Mouse (Mus musculus) gastrocnemius, postnatal 10 days (tissue): Measurements from ENCODE around the gene Lrrc8b. TPM values are rescaled to one million over a fixed set of nuclear protein-coding genes. Genes with fewer than 3 reads are reported as not detected.

Experiments
- DNase-seq: peaks from one replicate; pipeline ENCODE4 v3.0.0; 2021; ENCODE audit warnings: mixed read lengths
- total RNA-seq, 2 experiments: library from RNA; stranded (reverse); gene quantifications; 2 replicates each; pipeline ENCODE4 v1.2.3; 2021

Lrrc8b gene
- total RNA-seq, 2 experiments from 2014 or later: 6.9 to 7.0 TPM

DNA sequence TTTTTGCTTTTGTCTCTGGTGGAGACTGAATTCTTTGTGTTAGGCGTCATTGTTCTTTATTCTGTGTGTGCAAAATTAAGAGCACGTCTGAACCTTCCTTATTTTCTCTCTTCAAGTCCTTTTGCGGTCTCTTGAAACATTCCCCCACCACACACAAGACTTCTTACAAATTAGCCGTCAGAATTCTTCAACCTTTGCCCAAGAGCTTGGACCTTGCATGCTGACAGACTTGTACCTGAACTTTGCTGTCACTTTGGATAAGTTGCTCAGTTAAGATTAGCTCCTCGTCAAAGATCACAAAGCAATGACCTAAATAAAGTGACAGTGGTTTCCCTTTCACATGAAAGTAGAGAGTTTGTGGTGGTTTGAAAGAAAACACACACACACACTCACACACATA, 3.3 kb downstream of the Lrrc8b start:
- no peak for DNase-seq

DNA sequence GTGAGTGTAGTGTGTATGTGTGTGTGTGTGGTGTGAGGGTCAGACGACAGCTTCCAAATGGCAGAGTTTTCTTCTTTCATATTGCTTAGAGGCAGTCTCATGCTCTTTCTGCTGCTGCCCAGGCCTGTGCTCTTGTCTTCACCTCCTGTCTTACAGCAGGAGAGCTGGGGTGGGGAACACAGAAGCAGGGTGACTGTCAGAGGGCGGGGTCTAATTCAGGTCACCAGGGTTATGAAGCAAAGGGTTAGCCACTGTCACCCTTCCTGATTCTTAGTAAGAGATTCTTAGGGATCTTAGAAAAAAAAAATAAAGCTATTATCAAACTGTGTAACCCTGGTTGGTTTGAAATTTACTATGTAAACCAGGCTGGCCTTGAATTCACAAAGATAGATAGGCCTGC, 10.0 kb downstream of the Lrrc8b start:
- DNase-seq: no peak

DNA sequence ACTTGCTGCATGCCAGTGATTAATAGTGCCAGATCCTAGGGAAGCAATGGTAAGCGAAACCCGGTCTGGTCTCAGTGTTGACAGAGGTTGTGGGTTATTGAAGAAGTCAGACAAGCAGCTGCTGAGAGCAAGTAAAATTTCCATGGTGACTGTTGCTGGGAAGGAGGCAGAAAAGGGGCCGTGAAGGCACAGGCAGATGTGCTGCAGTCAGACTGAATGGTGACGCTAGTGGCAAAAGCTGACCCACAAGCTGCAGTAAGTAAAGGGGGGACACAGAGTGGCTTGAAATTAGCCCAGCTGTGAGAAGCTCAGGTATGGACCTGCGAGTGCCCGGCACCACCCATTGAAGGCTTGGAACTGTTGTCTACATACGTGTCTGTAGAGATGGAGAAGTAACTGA, 11.8 kb downstream of the Lrrc8b start:
- no peak for DNase-seq

DNA sequence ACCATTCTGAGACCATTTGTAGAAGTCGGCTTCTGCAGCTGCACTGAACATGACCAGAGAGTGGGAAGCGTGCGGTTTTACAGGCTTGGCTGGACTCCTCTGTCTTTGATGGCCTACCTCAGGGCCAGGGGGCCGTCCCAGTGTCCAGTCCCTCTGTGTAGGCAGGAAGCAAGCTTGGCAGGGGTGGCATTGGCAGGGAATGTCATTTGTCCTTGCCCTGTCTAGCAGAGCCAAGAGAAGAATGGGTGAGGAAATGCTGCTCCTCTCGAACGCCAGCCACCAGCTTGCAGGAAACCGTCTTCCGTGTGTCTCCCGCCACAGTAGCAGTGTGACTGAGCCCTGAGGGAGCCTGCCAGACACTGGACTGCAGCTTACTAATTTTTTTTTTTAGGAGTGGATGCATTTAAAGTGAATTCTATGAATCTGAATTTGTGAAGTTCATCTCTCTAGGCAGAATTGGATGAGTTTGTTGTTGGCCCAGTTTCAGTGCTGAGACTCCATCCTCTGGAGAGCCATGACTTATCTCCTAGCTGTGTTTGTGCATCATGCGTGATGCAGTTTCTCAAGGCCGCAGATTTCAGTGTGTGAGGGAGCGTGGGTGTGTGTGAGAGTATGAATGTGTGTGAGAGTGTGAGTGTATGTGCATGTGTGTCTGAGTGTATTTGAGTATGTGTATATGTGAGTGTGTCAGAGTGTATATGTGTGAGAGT, 12.8 kb downstream of the Lrrc8b start:
- DNase-seq: peak; percentile 18

DNA sequence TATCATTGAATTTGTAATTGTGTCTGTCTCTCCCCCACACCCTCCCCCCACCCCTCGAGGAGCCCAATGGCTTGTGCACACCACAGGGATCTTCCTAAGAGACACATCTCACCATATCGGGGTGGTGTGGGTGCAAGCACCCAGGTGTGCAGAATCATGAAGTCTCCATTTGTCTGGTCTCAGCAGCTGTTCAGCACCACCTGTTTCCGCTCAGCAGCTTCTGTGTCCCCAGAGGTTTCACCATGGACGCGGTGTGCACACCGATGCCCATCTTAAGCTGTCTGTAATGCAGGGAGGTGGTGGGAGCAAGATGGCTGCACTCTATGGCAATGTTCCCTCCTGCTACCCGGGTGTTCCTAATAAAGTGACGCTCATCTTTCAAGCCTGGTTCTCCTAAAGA, 14.6 kb downstream of the Lrrc8b start:
- no peak for DNase-seq

DNA sequence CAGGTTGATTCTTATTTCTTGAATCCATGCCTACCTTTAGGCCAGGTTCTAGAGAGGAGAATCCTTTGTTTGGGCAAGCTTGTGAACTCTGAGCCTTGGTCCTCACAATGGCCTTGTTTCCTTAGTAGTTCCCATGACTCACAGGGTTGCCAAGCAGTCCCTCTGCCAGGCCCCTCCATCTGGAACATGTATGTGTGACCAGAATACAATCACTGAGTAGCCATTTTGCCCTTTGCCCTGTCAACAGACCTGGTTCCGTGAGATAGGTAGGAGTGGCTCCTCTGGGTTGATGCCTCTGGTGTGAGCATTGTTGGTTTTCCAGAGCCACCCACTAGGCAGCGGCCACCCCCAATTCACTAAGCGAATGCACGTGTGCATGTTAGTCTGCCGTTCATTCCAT, 24.0 kb downstream of the Lrrc8b start:
- DNase-seq: no peak

DNA sequence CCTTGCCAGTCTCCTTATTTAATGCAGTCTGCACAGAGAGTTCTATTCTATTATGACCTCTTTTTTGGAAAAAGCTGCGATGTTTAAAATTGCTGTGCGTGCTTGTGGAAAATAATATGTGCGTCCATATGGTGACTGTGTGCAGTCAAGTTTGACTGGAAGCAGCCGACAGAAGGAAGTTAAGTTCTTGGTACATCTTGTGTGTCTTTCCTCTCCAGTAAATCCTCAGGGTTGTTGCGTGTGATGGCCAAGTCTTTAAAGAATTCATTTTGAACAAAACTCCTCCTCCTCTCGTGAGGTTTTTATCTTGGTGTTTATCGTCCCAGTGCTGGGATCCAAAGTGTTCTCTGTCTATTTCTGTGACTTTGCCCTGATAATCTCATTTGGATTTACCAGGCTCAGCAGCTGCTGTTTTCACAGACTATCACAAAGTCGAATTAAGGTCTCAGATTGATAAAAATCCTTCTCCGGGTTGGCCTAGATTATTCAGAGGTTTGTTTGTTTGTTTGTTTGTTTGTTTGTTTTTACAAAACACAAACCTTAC, 25.5 kb downstream of the Lrrc8b start:
- no peak for DNase-seq

DNA sequence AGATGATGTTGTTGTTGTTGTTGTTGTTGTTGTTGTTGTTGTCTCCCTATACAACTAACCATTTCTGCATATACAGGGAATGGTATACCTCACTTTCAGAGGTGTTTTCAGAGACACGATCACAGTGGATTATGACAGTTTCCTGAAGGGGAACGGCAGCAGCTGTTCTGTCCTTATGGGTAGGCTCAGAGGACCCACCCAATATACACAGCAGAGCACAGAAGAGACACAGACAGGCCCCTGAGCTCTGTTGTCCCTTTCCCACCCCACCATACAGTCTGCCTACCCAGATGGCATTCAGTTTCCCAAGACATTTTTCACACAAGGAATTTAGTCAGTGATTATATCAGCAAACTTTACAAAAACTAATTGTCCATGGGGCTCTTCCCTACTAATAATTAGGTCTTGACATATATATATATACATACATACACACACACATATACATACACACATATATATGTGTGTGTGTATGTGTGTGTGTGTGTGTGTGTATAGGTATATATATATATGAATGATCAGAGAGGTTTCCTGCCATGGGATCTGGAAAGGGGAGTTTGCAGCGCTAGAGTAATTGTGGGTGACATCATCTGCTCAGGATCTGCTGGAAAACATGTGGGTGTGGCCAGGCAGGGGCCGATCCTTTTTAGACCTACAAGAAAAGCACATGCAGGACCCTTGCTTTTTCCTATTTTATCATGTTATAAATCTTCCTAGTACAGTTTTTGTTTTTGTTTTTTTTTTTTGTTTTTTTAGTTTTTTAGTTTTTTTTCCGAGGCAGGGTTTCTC, 26.8 kb downstream of the Lrrc8b start:
- no peak for DNase-seq

DNA sequence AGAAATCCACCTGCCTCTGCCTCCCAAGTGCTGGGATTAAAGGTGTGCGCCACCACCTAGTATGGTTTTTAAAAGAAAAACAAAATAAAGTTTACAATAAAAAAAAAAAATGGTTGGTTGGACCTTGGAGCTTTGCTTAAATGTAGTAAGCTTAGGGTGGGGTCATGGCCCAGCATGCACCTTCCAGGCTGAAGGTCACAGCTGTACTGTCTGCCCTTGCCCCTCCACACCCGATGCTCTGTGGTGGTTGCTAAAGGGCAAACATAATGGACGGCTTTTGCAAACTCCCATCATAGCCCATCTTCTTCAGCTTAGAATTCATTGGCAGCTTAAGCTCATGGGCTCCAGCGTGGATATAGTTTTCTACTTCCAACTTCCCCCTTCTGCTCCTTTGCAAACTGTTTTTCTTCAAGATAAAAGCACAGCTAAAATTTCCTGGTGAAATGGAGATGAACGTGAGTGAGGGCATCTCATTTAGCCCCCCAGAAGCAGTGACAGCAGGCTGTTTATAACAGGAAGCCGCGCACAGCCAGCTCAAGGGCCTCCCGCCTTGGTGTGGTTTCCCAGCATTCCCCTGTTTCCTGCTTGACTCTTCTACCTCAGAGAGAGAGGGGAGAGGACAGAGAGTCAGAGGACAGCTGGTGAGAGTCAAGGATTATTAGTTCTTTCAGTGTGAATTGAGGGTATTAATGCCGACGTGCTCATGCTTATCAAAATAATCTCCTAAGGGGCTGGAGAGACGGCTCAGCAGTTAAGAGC, 27.7 kb downstream of the Lrrc8b start:
- no peak for DNase-seq

DNA sequence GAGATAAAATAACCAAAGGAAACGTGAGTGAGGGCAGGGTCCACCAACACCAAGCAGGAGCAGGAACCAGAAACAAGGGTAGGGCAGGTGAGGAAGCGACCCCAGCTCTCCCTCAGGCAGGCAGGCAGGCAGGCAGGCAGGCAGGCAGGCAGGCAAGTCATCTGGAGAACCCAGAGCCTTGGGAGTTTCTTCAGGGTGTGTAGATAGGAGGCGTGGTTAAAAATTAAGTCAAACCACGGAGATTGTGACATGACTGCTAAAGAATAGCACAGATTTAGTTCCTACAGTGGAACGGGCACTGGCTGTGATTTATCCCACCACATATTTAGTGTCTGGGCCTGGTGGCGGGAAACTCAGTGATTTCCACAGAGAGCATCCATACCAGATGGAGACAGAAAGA, 30.1 kb downstream of the Lrrc8b start:
- DNase-seq: no peak

DNA sequence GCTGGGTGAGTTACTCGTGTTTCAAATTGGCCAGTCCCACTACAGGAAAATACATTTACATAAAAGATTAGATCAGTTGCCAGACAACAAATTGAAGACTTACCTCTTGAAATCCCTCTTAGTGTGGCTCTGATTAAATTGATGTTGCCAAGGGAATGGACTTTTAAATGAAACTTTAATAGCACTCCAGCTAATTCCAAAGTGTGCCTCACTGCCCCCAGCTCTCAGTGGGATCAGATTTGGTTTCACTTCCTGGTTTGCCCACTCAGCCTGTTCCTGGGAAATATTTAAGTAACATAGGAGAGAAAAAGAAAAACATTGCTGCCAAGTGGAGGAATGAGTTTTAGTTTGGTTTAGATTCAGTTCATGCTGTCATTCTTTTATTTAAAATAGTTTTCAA, 38.5 kb downstream of the Lrrc8b start:
- DNase-seq: no peak

DNA sequence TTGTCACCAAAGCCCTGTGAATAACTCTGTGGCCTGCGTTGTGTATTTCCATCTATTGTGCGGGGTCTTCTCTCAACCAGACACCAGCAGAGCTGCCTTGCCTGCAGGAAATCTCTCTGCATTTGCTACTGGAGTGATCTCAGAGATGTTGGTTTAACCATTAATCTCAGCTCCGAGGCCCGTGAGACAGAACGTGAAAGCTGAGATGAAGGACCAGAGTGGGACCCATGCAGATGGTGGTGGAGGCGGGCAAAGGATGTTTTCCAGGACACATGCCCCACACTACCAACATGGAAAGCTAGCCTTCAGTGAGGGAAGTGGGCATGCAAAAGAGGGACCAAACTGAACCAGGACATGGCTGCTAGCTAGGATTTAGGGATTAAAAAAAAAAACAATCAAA, 43.5 kb downstream of the Lrrc8b start:
- no peak for DNase-seq

DNA sequence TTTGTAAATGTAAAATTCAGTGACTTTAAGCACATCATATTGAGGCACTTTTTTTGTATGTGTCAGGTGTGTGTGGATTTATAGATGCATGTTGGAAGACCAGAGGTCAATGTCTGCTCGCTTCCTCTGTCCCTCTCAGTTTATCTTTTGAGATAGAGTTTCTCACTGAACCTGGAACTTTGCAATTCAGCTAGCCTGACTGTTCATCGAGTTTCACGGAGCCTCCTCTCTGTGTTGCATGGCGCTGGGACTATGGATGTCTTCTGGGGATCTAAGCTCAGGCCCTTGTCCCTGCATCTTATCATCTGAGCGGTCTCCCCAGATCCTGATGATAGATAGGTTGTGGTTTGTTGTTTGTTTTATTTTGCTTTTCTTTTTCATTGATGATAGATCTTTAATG, 45.0 kb downstream of the Lrrc8b start:
- no peak for DNase-seq

DNA sequence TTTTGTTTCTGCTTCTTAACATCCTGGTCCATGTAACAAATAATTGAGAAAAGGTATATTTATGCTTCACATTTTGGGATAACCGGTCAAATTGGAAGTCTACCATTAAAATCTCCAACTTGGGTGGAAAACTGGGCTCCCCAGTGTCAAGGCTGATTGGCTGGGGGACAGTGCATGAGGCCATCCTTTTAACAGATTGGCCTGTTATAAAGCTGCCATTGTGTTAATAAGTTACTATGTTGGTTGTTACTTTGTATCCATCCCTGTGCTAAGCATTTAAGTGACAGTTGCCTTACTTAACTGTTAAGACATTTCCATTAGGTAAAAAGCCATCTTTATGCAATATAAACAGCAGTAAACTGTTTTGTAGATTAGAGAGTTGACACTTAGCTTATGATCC, 45.5 kb downstream of the Lrrc8b start:
- no peak for DNase-seq

DNA sequence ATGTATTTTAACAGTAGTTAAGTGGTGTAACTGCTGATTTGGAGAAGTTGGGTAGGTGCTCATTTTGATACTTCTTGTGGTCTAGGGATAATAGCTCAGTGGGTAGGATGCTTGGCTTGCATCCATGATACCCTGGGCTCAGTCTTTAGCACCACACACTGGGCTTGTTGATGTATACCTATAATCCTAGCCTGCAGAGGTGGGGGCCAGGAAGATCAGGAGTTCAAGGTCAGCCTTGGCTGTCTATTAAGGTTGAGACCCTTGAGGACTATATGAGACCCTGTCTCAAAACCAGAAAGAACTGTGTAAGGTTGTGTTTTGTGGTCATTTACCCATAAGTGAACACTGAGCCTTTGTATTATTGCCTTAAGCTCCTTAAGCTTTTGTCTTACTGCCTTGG, 49.1 kb downstream of the Lrrc8b start:
- DNase-seq: no peak

DNA sequence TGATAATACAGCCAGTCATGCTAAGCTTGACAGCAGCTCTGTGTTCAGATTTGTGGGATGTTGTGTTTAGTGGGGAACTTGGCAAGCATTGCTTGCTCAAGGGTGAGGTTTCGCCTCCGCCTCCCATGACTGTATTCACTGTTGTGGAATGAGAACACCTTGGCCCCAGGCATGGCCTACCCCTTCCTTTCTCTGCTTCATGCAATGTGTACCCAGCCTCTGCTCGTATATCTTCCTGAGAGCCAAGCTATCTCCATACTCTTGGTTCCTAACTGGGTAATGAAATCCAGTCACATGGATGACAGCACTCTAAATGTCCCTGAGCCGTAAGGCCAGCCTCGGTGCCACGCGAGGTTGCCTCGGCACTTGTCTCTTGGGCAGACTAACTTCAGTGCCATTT, 50.0 kb downstream of the Lrrc8b start:
- DNase-seq: no peak

DNA sequence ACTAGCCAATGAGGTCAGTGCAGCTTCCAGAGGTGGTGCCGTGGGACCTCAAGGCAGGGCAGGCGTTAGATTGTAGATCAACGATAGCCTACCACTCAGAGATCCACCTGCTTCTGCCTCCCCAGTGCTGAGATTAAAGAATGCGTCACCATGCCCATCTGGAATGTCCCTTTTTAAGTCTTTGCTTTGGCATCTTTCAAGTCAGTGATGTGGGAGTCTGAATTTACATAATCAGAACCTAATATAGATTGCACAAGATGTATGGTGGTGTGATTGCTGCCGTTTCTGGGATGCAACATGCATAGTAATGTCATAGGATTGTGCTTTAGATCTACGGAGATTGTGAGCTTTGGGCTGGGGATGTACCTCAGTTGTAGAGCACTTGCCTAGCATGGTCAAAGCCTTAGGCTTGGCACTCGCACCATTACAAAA, 50.9 kb downstream of the Lrrc8b start:
- DNase-seq: no peak

DNA sequence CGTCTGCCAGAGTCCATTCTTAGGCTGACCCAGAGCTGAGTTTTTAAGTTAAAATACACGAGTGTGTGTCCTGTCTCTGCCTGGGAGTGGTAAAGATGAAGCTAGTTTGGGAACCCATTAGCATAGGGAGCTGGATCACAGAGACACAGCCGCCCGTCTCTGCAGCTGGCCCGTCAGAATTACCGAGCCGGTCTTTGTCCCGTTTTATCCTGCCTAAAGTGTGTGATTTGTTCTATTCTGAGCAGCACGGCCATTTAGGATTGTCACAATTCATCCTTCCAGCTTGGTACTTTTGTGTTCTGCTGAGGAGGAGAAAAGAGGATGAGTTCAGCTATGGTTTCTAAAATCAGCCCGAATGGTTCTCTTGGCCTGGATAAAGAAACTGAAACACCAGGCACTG, 51.7 kb downstream of the Lrrc8b start:
- DNase-seq: no peak

DNA sequence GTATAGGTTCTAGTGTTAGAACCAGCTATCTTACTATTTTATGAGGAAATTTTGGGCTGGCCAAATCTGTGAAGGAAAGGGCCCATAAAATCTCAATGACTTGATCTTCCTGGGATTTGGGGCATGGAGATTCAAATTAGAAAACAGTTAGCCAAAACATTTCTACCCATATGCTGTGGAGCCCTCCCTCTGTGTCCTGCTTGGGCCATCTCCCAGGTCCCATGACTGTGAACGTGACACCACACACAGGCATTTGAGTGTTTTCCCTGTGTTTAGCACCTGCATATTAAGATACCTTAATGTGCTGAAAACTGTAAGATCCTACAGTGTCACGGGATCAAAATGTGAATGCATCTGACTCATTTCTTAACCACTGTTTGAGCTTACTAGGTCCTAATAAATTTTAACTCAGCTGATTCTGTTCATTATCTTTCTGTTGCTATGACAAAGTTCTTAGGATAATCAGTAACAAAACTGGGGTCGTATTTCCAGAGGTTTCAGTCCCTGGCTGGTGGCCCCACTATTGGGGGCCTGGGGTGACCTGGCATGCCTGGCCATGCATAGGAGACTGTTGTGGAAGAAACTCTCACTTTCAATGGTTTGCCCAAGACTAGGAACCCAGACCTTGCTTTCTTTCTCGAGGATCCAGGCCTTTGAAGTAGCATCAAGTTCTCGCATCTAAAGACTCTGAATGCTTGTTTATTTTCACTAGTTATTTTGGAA, 57.6 kb downstream of the Lrrc8b start:
- DNase-seq: no peak

DNA sequence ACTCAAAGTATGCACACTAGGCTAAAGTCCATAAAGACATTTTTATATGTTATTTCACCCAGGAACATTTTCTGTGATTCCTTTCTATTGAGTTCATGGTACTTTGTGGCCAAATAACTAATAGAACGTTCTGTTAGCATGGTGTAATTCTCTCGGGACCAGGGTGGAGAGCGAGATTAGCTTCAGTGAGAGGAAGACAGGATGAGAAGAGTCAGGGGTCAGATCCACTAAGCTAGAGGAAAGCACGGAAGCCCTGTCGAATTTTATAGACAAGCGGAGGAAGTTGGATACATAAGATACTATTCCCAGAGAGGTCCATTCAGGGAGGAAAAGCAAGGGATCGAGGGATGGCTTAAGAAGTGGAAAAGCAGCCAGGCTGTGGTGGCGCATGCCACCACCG, 62.0 kb downstream of the Lrrc8b start:
- no peak for DNase-seq

DNA sequence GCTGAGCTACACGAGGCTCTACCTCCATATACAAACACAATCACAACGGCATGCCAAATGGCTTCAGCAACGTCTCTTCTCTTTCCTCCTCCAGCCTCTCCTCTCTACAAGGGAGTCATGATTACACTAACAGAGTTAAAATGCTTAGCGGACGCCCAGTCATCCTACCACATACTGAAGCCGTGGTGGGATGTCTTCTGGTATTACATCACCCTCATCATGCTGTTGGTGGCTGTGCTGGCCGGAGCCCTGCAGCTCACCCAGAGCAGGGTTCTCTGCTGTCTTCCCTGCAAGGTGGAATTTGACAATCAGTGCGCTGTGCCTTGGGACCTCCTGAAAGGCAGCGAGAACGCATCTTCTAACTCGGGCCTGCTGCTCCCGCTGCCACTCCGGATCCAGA, 64.1 kb downstream of the Lrrc8b start:
- no peak for DNase-seq

DNA sequence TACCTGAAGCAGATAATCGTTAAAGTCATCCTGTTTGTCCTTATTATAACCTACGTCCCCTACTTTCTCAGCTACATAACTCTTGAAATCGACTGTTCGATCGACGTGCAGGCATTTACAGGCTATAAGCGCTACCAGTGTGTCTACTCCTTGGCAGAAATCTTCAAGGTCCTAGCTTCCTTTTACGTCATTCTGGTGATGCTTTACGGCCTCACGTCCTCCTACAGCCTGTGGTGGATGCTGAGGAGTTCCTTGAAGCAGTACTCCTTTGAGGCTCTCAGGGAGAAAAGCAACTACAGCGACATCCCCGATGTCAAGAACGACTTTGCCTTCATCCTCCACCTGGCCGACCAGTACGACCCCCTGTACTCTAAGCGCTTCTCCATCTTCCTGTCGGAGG, 65.0 kb downstream of the Lrrc8b start:
- no peak for DNase-seq
